Mouse (Mus musculus) embryonic fibroblast, embryonic 13.5 days (primary cell): ENCODE results near the gene Cyp8b1.
A peak's percentile ranks its signal among the peaks of the same experiment; 100 is the strongest.

Experiments
- CTCF ChIP-seq: IDR thresholded peaks from 2 replicates; pipeline ENCODE4 v1.5.1; 2011; ENCODE audit warnings: mild to moderate bottlenecking, control low read depth, low read length, moderate library complexity, borderline replicate concordance; ENCODE audit not compliant: insufficient read depth
- POLR2A ChIP-seq: IDR thresholded peaks from 2 replicates; pipeline ENCODE4 v1.6.1; 2011; ENCODE audit warnings: low read depth, mild to moderate bottlenecking, control low read depth, low read length, moderate library complexity

DNA sequence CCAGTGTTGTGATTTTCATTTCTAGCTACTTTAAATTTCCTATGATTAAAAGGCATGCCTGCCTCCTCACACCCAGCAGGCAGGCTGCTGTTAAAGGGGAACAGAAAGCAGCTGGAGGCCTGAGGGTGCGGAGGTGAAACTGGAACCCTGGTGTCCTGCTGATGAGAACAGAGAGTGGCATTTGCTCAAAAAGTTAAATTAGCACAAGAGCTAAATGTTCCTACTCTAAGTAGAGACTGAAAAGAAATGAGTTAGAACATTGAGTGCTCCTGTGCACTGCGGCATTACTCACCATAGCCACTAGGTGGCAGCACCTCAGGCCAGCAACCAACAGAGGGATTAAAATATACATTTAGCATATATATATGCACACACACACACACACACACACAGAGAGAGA is 12.4 kb upstream of the Cyp8b1 start:
- TF ChIP-seq CTCF, result peak; percentile 77; the same call in 1 of the 2 replicates
- no peak for TF ChIP-seq POLR2A
